20 mouse cellular contexts compared by ENCODE assay signal in the genomic region with DNA sequence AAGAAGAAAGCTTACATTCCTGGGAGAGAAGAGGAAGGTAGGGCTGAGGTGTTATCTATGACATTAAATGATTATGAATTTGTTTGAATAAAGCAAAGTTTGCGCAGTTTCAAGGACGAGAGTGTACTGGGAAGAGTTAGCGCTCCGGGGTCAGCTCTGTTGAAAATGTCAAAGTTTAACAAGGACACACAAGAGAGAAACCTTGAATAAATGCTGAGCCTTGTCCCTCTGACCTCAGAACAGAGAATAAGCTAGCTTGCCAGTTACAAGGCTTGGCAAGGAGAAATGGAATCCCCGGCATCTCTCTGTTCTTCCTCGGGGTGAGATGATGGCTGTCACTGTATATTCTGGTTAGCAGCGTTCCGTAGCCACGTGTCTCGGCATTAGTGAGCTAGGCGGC.
DNase-seq lines count a peak whose midpoint lies in the region; ATAC-seq lines count a peak whose summit lies in the region.
"Had no signal": no experiment of that assay in that cellular context is flagged by ENCODE, and none has a peak within 500 bp of the region (broad histone marks: within the 10 kb centered on the region; RNA-seq: fewer than 3 reads in every experiment).

No protein-coding gene starts in this region.

- no peak overlapping the region for H3K4me3 ChIP-seq in kidney, embryonic 14.5 days (ENCODE audit: low read length)
- H3K4me3 ChIP-seq: embryonic facial prominence, embryonic 13.5 days; forebrain, embryonic 12.5 days; heart, embryonic 13.5 days; hindbrain, embryonic 15.5 days had no signal

- H3K9ac ChIP-seq in kidney, embryonic 14.5 days (ENCODE audit: low read depth, low read length): no peak overlapping the region
- H3K9ac ChIP-seq: embryonic facial prominence, embryonic 13.5 days; forebrain, embryonic 12.5 days; heart, embryonic 13.5 days; hindbrain, embryonic 15.5 days had no signal

- no peaks in the 10 kb centered on the region for H3K9me3 ChIP-seq in kidney, embryonic 14.5 days (ENCODE audit: control insufficient read depth, low read length)
- H3K9me3 ChIP-seq: embryonic facial prominence, embryonic 13.5 days; forebrain, embryonic 12.5 days; heart, embryonic 13.5 days; hindbrain, embryonic 15.5 days had no signal

- 86% methylated on average over 11 of the region's 11 CpGs for WGBS in kidney, embryonic 14.5 days

- DNase-seq in kidney, adult 11 months: peak; percentile 3
- peak; percentile 5 to 9 for DNase-seq in kidney, postnatal 36 days
- DNase-seq in kidney, postnatal 10 days: no peak
- peak; percentile 52 for DNase-seq in Muller cell, postnatal 12 days (ENCODE audit: inconsistent ontology term)
- DNase-seq in adrenal gland, postnatal 10 days: peak; percentile 14
- DNase-seq in gastrocnemius, postnatal 4 days (ENCODE audit: low spot score in 2 of 2): no peak
- no peak for DNase-seq in urinary bladder, adult 2 months (ENCODE audit: low spot score)
- DNase-seq: cerebellum, adult 11-12 months; cerebellum, adult 9-10 months; cerebellum, postnatal 25 days; gastrocnemius, postnatal 14 days; heart, postnatal 36 days had no signal

- no peak overlapping the region for H3K4me2 ChIP-seq in kidney, embryonic 14.5 days (replicated peaks; ENCODE audit: low read depth, low read length)
- H3K4me2 ChIP-seq: embryonic facial prominence, embryonic 13.5 days; forebrain, embryonic 12.5 days; heart, embryonic 13.5 days; hindbrain, embryonic 15.5 days had no signal

- no peaks in the 10 kb centered on the region for H3K27me3 ChIP-seq in kidney, embryonic 14.5 days (ENCODE audit: control insufficient read depth, insufficient read depth, low read length)
- H3K27me3 ChIP-seq: embryonic facial prominence, embryonic 13.5 days; forebrain, embryonic 12.5 days; heart, embryonic 13.5 days; hindbrain, embryonic 15.5 days had no signal

- H3K27ac ChIP-seq in kidney, embryonic 14.5 days (ENCODE audit: low read depth, low read length): no peak overlapping the region
- H3K27ac ChIP-seq: embryonic facial prominence, embryonic 13.5 days; forebrain, embryonic 12.5 days; heart, embryonic 13.5 days; hindbrain, embryonic 15.5 days had no signal

- no peaks in the 10 kb centered on the region for H3K4me1 ChIP-seq in kidney, embryonic 14.5 days (ENCODE audit: control insufficient read depth, insufficient read depth, low read length)
- H3K4me1 ChIP-seq: embryonic facial prominence, embryonic 13.5 days; forebrain, embryonic 12.5 days; heart, embryonic 13.5 days; hindbrain, embryonic 15.5 days had no signal

- no peaks in the 10 kb centered on the region for H3K36me3 ChIP-seq in kidney, embryonic 14.5 days (ENCODE audit: control insufficient read depth, insufficient read depth, low read length)
- H3K36me3 ChIP-seq: embryonic facial prominence, embryonic 13.5 days; forebrain, embryonic 12.5 days; heart, embryonic 13.5 days; hindbrain, embryonic 15.5 days had no signal

- ATAC-seq in kidney, embryonic 14.5 days (ENCODE audit: low FRiP score, low TSS enrichment): no peak
- ATAC-seq: activated CD4-positive, CD25-positive, alpha-beta regulatory T cell, adult 4 months; forebrain, embryonic 16.5 days; Patski had no signal

Comparison
In these comparisons a context has a peak if more than half of its experiments do, and no peak if none do; other contexts are left out.
1. DNase-seq: peak in kidney, adult 11 months (single experiment), kidney, postnatal 36 days (2 of 2), Muller cell, postnatal 12 days (single experiment) and adrenal gland, postnatal 10 days (single experiment); none in kidney, postnatal 10 days (single experiment), gastrocnemius, postnatal 4 days (0 of 2) and urinary bladder, adult 2 months (single experiment).